In genomic region chr9:43453953-43454582, GRCm38 (mm10) we compare ENCODE assay signal across 12 mouse cellular contexts.
DNase-seq lines count a peak whose midpoint lies in the region; ATAC-seq and TF ChIP-seq lines count a peak whose summit lies in the region.
"Had no signal": no experiment of that assay in that cellular context is flagged by ENCODE, and none has a peak within 500 bp of the region (broad histone marks: within the 10 kb centered on the region; RNA-seq: fewer than 3 reads in every experiment).

No protein-coding gene starts in this region.

- ATAC-seq in forebrain, embryonic 12.5 days (ENCODE audit: low FRiP score) = no peak
- no peak for ATAC-seq in kidney, postnatal 0 days (replicated peaks; ENCODE audit: low FRiP score, low read depth)

- peaks cover 9% of the 10 kb centered on the region for H3K4me1 ChIP-seq in forebrain, embryonic 12.5 days
- no peaks in the 10 kb centered on the region for H3K4me1 ChIP-seq in kidney, postnatal 0 days (replicated peaks; ENCODE audit: insufficient read depth, low read length)

- no peak for TF ChIP-seq CTCF in kidney, postnatal 0 days (IDR thresholded peaks at IDR 0.05; ENCODE audit: low read depth)

- DNase-seq in ovary, postnatal 36 days (ENCODE audit: low spot score) = peak; percentile 23
- no peak for DNase-seq in ovary, postnatal 14 days (ENCODE audit: low spot score)
- no peak for DNase-seq in kidney, postnatal 0 days (ENCODE audit: low spot score)
- DNase-seq in right cerebral cortex, adult 18-20 months = no peak
- DNase-seq in cerebellum, adult 9-10 months = no peak
- DNase-seq in urinary bladder, postnatal 36 days (ENCODE audit: low spot score in 2 of 2) = no peak
- DNase-seq: adrenal gland, postnatal 36 days; gastrocnemius, adult 2 months; heart, postnatal 36 days; lung, embryonic 14.5 days; thymus, postnatal 4 days had no signal

- 0 out of 2 replicates have a peak overlapping the region, but pooled peaks have one; percentile 8 for H3K4me2 ChIP-seq in forebrain, embryonic 12.5 days
- H3K4me2 ChIP-seq in kidney, postnatal 0 days (ENCODE audit: low read length) = peak overlapping the region; percentile 14
- H3K4me2 ChIP-seq: lung, embryonic 14.5 days had no signal

- no peaks in the 10 kb centered on the region for H3K36me3 ChIP-seq in forebrain, embryonic 12.5 days (replicated peaks)
- H3K36me3 ChIP-seq in kidney, postnatal 0 days (ENCODE audit: insufficient read depth, low read length) = no peaks in the 10 kb centered on the region

- 2% methylated on average over 14 of the region's 14 CpGs for WGBS in forebrain, embryonic 12.5 days
- 2% methylated on average over 14 of the region's 14 CpGs for WGBS in kidney, postnatal 0 days

- no peak overlapping the region for H3K4me3 ChIP-seq in forebrain, embryonic 12.5 days (replicated peaks)
- no peak overlapping the region for H3K4me3 ChIP-seq in kidney, postnatal 0 days (replicated peaks; ENCODE audit: low read depth, low read length)
- H3K4me3 ChIP-seq: gastrocnemius, adult 2 months had no signal

- H3K27me3 ChIP-seq in forebrain, embryonic 12.5 days = peaks cover 36% of the 10 kb centered on the region
- 0 out of 2 replicates have a peak, but pooled peaks cover 3% of the 10 kb centered on the region for H3K27me3 ChIP-seq in kidney, postnatal 0 days (ENCODE audit: insufficient read depth, low read length)

- no peaks in the 10 kb centered on the region for H3K9me3 ChIP-seq in forebrain, embryonic 12.5 days
- H3K9me3 ChIP-seq in kidney, postnatal 0 days (replicated peaks; ENCODE audit: low read length) = no peaks in the 10 kb centered on the region

- H3K9ac ChIP-seq in forebrain, embryonic 12.5 days = no peak overlapping the region
- H3K9ac ChIP-seq in kidney, postnatal 0 days (ENCODE audit: low read depth, low read length) = no peak overlapping the region
- H3K9ac ChIP-seq: lung, embryonic 14.5 days had no signal

- no peak overlapping the region for H3K27ac ChIP-seq in forebrain, embryonic 12.5 days
- no peak overlapping the region for H3K27ac ChIP-seq in kidney, postnatal 0 days
- H3K27ac ChIP-seq: gastrocnemius, adult 2 months had no signal
